Mouse (Mus musculus): ENCODE results near the gene Jazf1. TPM values are rescaled to one million over a fixed set of nuclear protein-coding genes. Genes with fewer than 3 reads are reported as not detected.

Gene Jazf1
- total RNA-seq, 2 experiments from 2014 or later, result 54.4 to 58.0 TPM

DNA sequence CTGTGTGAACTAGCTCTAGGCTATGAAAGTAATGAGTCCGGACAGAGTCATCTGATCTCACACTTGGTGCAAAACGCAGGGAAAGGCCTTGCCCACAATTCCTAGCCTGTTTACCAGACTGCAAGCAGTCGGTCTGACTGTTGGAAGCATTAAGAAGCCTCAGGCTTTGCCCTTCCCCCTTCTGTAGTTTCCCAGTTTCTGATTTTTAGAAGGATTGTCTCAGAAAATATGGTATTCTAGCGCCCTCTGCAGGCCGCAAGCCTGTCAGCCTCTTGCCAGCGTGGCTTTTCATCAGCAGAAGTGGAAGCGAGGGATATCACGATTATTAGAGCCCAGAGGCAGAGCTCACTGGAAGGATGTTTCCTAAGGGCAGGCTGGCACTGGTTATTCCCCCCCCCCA, 229.7 kb downstream of the Jazf1 start:
- intact Hi-C loops (cut with DNase I), result loop anchor here (5.0 kb wide), 2 partner anchors 566 to 581 kb away; no protein-coding TSS in a partner anchor
- DNase-seq (ENCODE audit: low spot score in 2 of 2), result peak; percentile 88 to 91

DNA sequence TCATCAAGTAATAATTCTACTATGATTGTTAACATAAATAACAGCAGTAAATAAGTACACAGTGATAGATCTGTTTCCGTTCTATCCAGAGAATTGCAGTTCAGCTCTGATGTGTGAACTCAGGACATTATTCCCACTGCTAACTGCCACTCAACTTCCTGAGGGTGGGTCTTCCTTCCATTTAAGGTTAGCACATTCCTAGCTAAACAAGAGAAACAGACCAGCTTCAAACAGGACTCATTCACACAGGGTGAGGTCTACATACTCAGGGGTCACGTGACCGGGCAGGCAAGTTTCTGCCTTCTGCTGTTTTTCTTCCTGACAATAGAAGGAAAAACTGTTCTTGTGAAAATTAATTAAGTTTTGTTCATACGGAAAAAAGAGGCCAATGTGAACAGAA, 230.6 kb downstream of the Jazf1 start:
- intact Hi-C loops (cut with DNase I), result loop anchor here (5.0 kb wide), 2 partner anchors 565 to 580 kb away; no protein-coding TSS in a partner anchor

DNA sequence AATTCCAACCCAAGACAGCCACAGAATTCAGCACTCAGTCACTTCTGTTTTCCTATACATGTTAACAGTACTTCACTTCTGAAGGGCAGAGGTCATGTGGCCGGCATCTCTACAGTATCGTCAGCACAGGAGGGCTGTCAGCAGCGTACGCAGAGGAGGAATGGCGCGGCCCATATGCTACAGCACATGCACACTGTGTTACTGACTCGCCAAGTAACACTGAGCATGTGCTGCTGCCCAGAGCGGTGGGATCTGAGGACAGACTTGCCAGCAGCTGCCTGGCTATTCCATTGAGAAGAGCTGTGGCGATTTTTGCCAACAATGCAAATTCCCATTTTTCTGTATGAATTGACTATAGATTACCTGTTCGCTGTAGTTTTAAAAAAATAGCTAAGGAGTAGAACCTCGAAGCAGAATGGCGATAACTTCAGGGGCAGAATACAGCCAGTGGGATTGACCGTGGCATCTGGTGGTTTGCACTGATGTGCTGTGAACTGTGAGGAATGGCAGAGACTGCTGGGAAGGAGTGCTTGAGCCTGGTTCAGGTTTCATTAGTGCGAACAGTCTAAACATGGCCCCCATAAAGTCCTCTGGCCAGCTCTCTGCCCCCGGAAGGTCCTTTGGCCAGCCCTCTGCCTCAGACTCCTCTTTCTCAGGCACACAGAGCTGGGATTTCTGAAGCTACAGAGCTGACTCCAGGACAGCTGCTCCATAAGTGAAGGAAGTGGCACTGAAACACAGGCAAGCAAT, 232.1 kb downstream of the Jazf1 start:
- peak; percentile 37 to 45 for DNase-seq (ENCODE audit: low spot score in 2 of 2)
- intact Hi-C loops (cut with DNase I), result loop anchor here (5.0 kb wide), 2 partner anchors 564 to 579 kb away; no protein-coding TSS in a partner anchor

More for the DNA sequence above, 230.6 kb downstream of the Jazf1 start:
- no peak for DNase-seq (ENCODE audit: low spot score in 2 of 2)

DNA sequence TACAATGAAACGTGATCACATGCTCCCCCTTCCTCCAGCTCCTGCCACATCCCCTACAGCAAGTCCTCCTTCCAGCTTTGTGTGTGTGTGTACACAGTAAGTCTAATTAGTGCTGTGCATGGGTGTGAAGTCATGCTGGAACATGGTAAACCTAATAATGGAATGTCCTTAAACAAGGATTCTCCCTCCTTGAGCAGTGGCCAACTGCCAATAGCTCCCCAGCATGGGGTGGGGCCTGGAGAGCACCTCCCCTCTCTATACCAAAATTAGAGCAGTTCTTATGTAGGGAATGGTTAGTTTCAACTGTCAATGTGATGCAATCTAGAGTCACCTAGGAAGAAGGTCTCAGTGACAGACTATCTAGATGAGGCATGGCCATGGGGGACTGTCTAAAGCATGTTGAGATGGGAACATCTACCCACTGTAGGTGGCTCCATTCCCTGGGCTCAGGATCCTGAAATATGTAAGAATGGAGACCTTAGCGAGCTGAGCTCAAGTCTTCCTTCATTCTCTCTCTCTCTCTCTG, 240.6 kb downstream of the Jazf1 start:
- intact Hi-C loops (cut with DNase I), result no loop called here
- DNase-seq (ENCODE audit: low spot score in 2 of 2), result no peak

DNA sequence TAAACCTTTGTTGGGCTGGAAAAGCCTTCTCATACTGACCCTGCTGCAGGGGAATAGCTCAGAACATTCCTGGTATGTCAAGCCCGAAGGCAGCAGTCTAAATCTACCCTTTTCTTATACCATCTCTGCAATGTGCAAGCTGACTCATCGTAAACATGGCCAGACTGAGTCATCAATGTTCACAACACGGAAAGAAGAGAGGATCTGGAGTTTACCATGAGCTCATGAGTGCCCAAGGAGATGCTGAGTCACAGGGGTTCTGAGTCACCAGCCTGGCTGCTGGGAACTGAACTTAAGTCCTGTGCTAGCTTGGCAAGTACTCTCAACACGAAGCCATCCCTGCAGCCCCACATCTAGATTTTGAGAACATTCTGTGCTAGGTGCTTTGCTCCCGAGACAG, 242.9 kb downstream of the Jazf1 start:
- peak; percentile 62 to 77 for DNase-seq (ENCODE audit: low spot score in 2 of 2)
- intact Hi-C loops (cut with DNase I), result no loop called here

DNA sequence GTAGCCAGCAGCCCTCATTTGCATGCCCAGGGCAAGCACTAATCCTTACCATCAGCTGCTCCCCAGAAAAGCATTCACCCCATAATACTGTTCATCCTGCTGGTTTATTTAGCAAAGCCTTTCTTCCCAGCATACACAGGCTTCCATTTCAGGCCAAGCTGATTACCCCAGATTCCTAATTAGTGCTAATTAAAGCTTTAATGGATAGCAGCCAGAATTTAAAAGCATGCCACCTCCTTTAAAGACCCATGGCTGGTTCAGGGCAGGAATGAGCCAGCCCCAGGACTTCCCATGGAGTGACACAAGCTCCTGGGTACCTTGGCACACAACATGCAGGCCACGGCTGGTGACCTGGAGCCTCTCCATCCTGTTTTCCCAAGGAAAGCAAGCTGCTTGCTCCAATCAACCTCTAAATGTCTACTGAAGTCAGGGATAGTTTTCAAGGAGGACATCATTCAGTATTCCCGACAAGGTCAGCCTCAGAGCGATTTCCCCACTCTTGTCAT, 243.4 kb downstream of the Jazf1 start:
- peak in 1 of 2 experiments; percentile 48 for DNase-seq (ENCODE audit: low spot score in 2 of 2)
- intact Hi-C loops (cut with DNase I), result no loop called here

DNA sequence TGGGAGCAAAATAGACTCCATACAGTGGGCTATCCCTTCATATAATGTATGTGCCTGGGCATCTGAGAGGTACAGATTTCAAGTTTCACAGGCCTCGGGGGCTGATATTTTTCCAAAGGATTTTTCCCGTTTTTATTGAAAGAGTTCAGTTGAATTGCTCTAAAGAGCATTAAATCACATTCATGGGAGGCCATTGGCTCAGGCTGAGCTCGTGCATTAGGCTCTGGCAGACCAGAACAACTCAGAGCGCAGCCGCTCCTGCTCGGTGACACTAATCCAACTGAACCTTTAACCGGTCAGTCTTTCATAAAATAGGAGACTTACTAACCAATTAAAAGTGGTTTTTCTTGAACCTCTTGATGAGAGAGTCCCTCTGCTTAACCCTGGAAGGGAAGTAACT, 245.4 kb downstream of the Jazf1 start:
- intact Hi-C loops (cut with DNase I), result no loop called here
- no peak for DNase-seq (ENCODE audit: low spot score in 2 of 2)

DNA sequence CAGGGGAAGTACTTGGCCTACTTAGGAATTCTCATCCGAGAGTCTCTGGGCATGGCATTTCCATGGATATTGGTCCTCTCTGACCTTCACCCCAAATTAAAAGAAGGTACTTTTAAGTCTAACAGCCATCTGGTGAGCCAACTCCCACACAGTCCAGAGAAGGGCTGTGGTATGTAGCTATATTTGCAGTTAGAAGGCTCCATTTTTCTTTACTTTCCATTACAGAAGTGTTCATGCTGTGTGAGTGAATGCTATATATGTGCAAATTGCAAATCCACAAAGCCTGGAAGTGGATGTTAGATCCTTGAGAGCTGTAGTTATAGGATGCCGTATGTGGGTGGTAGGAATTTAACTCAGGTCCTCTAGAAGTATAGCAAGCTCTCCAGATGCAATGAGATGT, 245.8 kb downstream of the Jazf1 start:
- no peak for DNase-seq (ENCODE audit: low spot score in 2 of 2)
- intact Hi-C loops (cut with DNase I), result no loop called here

DNA sequence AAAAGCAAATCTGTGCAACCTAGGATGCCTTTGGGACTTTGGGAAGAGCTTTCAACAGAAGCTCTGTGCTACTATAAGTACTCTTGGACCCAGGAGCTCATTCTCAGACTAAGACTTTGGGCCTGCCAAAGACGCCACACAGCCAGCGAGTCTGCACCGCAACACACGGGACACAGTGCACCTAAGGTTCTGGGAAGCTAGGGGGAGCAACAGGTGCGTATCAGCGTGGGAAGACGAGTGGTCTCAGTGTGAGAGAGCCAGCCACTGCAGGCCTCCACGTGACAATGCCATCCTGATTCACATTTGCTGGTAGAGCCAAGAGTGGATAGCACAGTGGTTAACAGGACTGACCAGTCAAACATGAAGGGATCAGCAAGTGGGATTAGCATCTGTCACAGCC, 249.1 kb downstream of the Jazf1 start:
- intact Hi-C loops (cut with DNase I), result no loop called here
- no peak for DNase-seq (ENCODE audit: low spot score in 2 of 2)

DNA sequence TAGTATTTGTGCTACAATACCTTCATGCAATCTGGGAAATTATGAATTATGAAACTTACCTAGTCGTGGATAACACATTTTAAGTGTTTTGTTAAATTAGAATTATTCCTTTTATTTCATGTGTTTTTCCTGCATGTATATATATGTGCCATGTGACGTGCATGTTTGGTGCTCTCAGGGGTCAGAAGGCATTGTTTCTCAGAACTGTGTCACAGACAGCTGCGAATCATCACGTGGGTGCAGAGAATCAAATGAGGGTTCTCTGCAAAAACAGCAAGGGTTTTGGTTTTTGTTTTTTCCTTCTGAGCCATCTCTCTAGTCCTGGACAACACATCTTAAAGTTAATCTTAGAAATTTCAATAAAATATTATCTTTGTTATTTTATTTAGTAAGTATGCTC, 250.4 kb downstream of the Jazf1 start:
- intact Hi-C loops (cut with DNase I), result no loop called here

DNA sequence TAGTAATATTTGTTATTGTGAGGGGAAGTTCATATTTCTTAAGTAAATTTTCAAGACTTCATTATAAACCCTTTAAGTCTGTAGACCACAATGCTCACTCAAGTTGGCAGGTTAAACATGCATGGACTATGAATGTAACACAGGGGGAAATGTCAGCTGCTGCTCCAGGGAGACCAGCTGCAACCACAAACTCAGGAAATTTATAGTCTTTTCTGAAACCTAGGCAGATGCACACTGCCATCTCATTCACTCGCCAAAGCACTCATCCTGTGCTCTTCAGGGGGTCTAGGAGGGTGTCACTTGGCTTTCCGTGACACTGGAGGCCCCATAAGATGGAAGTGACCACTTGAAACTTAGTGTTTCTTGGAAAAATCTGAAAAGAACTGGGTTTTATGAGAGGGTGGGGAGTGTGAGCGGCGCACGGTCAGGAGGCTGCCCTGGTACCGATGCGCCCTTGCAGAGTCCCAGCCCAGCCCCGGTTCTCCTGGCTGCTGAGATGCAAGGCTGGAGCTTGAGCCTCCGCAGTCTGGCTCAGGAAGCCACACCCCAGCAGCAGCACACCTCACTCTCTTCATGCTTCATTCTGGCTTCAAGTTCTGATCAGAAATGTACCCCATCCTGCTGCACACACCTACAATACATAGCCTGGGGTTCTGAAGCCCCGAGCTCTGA, 251.1 kb downstream of the Jazf1 start:
- intact Hi-C loops (cut with DNase I), result no loop called here
- no peak for DNase-seq (ENCODE audit: low spot score in 2 of 2)

More for the DNA sequence above, 250.4 kb downstream of the Jazf1 start:
- DNase-seq (ENCODE audit: low spot score in 2 of 2), result no peak

DNA sequence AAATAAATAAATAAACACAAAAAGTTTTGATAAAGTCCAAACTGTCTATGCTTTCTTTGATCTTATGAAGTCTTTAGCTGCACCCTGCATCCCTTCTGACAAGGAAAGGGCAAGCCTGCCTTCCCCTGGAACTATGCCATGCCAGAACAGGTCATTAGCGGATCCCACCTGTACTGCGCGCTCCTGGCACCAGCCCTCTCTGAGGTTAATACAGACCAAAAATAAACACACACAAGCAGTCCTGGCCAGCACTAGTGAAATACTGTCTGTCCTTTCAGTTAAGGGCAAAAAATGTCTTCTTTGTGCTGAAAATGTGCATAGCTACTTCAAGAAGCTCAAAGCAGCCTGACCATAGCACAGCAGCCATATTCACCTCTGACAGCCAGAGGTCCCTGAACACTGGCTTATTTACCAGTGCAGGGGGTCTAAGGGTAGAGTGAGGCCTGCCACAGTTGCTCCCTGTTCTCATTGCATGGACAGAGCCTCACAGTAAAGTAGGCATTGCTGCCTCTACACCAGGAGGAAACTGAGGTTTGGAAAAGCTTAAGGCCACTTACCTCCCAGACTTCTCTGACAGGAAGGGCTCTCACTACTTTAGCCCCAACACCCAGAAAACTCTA, 263.1 kb downstream of the Jazf1 start:
- intact Hi-C loops (cut with DNase I), result no loop called here
- no peak for DNase-seq (ENCODE audit: low spot score in 2 of 2)

DNA sequence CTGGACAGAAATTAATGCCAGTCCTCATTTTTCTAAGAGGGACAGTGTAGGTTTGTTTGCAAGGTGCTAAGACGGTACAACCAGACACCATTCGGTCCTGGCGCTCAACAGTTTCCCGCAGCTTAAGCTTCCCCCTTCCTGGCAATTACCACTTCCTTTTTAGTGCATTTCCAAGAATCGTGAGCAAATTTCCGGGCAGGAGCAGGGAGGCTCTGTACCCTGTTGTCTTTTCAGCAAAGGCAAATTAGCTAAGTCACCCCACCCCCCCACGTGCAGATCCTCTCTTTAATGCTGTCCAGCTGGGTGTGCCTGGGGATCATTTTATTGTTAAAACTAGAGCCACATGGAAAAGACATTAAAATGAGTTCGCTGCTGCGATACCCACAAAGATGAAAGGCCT, 266.2 kb downstream of the Jazf1 start:
- DNase-seq (ENCODE audit: low spot score in 2 of 2), result no peak
- intact Hi-C loops (cut with DNase I), result no loop called here

DNA sequence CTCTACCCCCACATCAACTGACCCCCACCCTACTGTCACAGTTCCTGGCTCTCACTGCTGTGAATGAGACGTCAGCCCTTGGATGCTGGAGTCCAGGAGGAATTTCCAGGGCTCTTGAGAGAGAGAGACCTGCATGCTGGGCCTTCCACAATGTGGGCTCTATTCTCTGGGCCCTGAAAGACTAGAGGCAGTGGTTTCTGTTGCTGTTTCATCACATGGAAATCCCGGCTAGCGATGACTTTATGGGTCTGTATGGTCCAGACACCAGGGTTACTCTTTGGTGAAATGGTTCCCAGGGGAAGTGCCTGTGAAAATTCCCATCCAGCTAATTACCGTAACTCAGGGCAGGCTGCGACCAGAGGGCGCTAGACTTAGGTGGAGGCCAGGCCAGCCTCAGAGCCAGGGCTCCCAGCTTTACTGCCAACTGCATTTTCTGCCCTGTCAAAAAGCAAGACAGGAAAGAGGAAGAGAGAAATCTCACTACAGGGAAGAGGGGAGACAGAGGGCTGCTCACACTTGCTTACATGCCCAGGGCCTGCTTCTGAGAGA, 271.1 kb downstream of the Jazf1 start:
- intact Hi-C loops (cut with DNase I), result no loop called here
- DNase-seq (ENCODE audit: low spot score in 2 of 2), result no peak

DNA sequence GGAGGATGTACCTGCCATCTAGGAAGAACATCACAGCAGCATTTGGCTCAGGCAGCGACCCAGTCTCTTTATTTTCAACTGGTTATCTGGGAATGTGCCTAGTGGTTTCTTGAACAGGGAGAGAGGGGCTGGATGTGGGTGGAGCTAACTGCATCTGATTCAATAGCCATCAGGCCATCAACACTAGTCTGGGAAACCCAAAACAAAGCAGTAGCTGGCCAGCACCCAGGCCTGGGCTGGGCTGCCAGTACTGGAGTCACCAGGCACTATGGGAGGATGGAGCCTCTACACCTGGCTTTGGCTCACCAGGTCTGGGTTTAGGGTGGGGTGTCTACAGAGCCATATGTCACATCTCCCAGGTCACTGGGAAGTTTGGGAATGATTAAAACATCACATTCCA, 271.7 kb downstream of the Jazf1 start:
- DNase-seq (ENCODE audit: low spot score in 2 of 2), result no peak
- intact Hi-C loops (cut with DNase I), result no loop called here

DNA sequence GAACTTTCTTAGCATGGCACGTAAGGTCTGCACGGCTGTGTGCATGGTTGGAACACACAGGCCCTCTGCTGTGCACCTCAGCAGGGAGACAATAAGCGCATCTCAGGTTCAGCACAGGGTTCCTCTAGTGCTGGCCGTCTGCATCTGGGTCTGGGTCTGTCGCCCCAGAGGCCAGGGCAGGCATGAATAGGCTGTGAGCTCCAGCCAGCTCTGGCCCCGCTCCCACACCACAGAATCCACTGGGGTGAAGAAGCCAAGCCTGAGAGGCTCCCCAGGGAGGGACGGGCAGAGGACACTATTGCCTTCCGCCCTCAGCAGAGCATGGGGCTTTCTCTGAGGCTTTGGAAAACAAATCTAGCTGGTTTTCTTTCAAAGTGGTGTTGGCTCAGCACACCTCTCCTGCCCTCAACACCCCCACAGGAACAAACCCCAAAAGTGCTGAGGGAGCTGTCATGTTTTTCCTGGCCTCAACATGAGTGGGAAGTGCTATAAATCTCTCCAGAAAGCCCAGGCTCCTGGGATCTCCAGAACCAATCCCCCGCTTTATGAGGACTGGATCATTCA, 272.3 kb downstream of the Jazf1 start:
- DNase-seq (ENCODE audit: low spot score in 2 of 2), result no peak
- intact Hi-C loops (cut with DNase I), result no loop called here

DNA sequence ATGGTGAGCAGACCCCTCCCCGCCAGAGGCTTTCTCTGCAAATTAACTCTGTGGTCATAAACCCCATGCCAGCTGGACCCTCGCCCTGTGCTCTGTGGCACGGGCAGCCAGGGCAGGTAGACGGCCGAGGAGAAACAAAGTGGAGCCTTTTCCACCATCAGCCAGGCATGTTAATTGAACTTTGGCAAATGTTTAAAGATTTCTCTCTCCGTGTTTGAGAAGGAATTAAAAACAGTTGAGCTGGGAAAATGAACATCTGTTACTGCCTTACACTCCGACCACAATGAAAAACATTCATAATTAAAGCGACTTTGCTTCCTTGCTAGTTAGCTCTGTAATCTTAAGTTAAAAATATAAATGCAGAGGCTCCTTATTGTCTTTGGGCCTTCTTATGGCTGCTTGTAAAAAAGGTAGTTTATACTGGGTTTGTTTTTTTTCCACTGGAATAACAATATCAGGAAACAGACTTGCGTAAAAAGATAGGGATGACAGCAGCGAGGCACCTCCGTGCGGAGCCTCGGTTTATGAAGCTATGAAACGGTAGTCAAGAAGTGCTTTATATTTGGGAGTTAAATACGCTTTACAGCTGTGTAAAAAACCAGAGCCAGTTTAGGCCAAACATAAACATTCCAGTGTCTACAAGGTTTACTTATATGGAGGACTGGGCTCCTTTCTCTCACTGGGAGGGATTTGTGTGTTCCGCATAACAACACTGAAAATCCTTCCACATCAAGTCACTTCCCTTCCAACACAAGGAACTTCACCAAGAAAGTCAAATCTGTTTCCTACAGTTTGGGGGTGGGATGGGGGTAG, 273.2 kb downstream of the Jazf1 start:
- DNase-seq (ENCODE audit: low spot score in 2 of 2), result no peak
- intact Hi-C loops (cut with DNase I), result no loop called here

DNA sequence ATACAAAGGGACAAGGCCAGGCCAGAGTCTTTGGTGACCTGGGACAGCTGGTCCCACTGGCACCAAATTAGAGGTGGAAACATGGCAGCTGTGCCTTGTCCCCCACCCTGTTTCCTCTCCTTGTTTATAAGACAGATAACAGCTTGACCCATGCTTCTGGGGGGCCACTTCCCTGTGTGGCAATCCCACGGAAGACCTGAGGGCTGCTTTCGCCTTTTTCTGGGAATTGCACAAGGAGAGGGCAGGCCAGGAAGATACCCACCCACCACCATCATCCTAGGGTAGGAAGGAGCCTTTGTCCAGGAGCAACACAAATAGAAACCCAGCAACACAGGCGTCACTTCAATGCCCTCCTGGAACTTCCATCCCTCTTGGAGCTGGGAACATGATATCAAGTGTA, 276.0 kb downstream of the Jazf1 start:
- DNase-seq (ENCODE audit: low spot score in 2 of 2), result no peak
- intact Hi-C loops (cut with DNase I), result no loop called here

DNA sequence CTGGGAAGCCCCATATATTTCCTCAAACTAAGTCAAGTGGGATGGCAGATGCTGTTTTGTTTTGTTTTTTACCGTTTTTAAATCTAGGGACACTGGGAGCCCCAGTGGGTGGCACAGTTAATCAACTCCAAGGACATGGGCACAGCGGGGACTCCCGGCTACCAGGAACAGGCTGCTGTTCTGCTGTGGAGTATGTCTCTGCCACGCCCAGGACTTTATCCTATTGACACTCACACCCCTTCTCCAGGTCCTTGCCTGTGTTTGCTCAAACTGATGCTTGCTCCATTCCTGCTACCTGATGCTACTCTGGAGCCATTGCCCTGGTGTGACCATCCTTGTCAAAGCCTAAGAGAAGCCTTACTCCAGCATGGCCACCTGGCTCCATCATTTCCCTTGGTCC, 277.6 kb downstream of the Jazf1 start:
- intact Hi-C loops (cut with DNase I), result no loop called here
- DNase-seq (ENCODE audit: low spot score in 2 of 2), result no peak
